Mouse (Mus musculus) forebrain, embryonic 16.5 days (tissue): Measurements from ENCODE around the gene Gpn2. TPM values are rescaled to one million over a fixed set of nuclear protein-coding genes. Genes with fewer than 3 reads are reported as not detected.

Experiments
- ATAC-seq: fragments of 200-750 bp; cut with Nextera tagmentation; 2 replicates; pipeline ENCODE4 v1.8.0; 2017; ENCODE audit warnings: mild to moderate bottlenecking, moderate library complexity
- H3K27ac ChIP-seq: fragments of 300-500 bp; sonication (generic); 2 replicates; pipeline ENCODE4 v1.5.1; 2014; ENCODE audit warnings: low read length, control low read depth
- H3K27me3 ChIP-seq: fragments of 300-500 bp; sonication (generic); replicated peaks from 2 replicates; pipeline ENCODE4 v1.6.1; 2014; ENCODE audit warnings: low read length; ENCODE audit not compliant: control insufficient read depth, insufficient read depth
- H3K36me3 ChIP-seq: fragments of 300-500 bp; sonication (generic); 2 replicates; pipeline ENCODE4 v1.6.1; 2014; ENCODE audit not compliant: control insufficient read depth, insufficient read depth
- H3K4me1 ChIP-seq: fragments of 300-500 bp; sonication (generic); replicated peaks from 2 replicates; pipeline ENCODE4 v1.6.1; 2014; ENCODE audit warnings: low read length; ENCODE audit not compliant: control insufficient read depth, insufficient read depth
- H3K4me2 ChIP-seq: fragments of 300-500 bp; sonication (generic); 2 replicates; pipeline ENCODE4 v1.6.1; 2014; ENCODE audit warnings: mild to moderate bottlenecking, low read length, control low read depth
- H3K4me3 ChIP-seq: fragments of 300-500 bp; sonication (generic); replicated peaks from 2 replicates; pipeline ENCODE4 v1.5.1; 2014; ENCODE audit warnings: mild to moderate bottlenecking, low read length, control low read depth
- H3K9ac ChIP-seq: fragments of 300-500 bp; sonication (generic); replicated peaks from 2 replicates; pipeline ENCODE4 v1.6.1; 2014; ENCODE audit warnings: low read depth, low read length, control low read depth
- H3K9me3 ChIP-seq: fragments of 300-500 bp; sonication (generic); 2 replicates; pipeline ENCODE4 v1.6.1; 2016; ENCODE audit warnings: low read length; ENCODE audit not compliant: control insufficient read depth
- WGBS: fragments of 180-500 bp; shearing (Covaris S2); extraction: QIAGEN DNeasy Blood & Tissue Kit; methylation state at CpG from one replicate; pipeline ENCODE4 v1.1.7; 2014; 5-methylcytosine and 5-hydroxymethylcytosine counted together
- polyA plus RNA-seq: library from polyadenylated mRNA; unstranded; fragments of >200 nt; fragmentation: Nextera tagmentation; extraction: Ambion mirVana; gene quantifications from 2 replicates; pipeline ENCODE4 v1.2.1, GENCODE M21; 2015

Gpn2 gene
- polyA plus RNA-seq, 1 experiment from 2014 or later = 22.9 TPM

- H3K4me1 ChIP-seq = peaks cover 10% of the 10 kb centered on the region
- H3K4me2 ChIP-seq = no peak overlapping the region
- no peak for ATAC-seq
- H3K36me3 ChIP-seq = peaks cover 9% of the 10 kb centered on the region
- WGBS = 91% methylated on average over 14 of the region's 14 CpGs
- no peak overlapping the region for H3K4me3 ChIP-seq
- H3K27me3 ChIP-seq = no peaks in the 10 kb centered on the region
- no peak overlapping the region for H3K9ac ChIP-seq
- no peak overlapping the region for H3K27ac ChIP-seq
- no peaks in the 10 kb centered on the region for H3K9me3 ChIP-seq
Observed at GRCm38 (mm10) chr4:133627039-133627438, 42.9 kb downstream of the Gpn2 start.

GRCm38 (mm10) chr4:133628517-133628916 is 44.4 kb downstream of the Gpn2 start:
- 92% methylated on average over 2 of the region's 2 CpGs for whole genome bisulfite sequencing
- Histone ChIP-seq H3K4me2 (no peak overlapping the region), H3K9ac (no peak overlapping the region), H3K9me3 (no peaks in the 10 kb centered on the region), H3K27ac (no peak overlapping the region), H3K36me3 (peaks cover 9% of the 10 kb centered on the region), H3K4me3 (no peak overlapping the region), H3K27me3 (no peaks in the 10 kb centered on the region), H3K4me1 (peaks cover 17% of the 10 kb centered on the region)
- ATAC-seq = no peak

GRCm38 (mm10) chr4:133629191-133629590 is 45.0 kb downstream of the Gpn2 start:
- no peak for ATAC-seq
- peaks cover 17% of the 10 kb centered on the region for H3K4me1 ChIP-seq
- no peaks in the 10 kb centered on the region for H3K9me3 ChIP-seq
- peaks cover 9% of the 10 kb centered on the region for H3K36me3 ChIP-seq
- H3K27me3 ChIP-seq = no peaks in the 10 kb centered on the region
- no peak overlapping the region for H3K4me2 ChIP-seq
- H3K27ac ChIP-seq = no peak overlapping the region
- WGBS = 91% methylated on average over 7 of the region's 7 CpGs
- H3K9ac ChIP-seq = no peak overlapping the region
- H3K4me3 ChIP-seq = no peak overlapping the region

- no peaks in the 10 kb centered on the region for H3K27me3 ChIP-seq
- no peaks in the 10 kb centered on the region for H3K9me3 ChIP-seq
- H3K4me3 ChIP-seq = no peak overlapping the region
- no peak overlapping the region for H3K4me2 ChIP-seq
- no peak overlapping the region for H3K9ac ChIP-seq
- WGBS = 91% methylated on average over 8 of the region's 8 CpGs
- ATAC-seq = no peak
- peaks cover 17% of the 10 kb centered on the region for H3K4me1 ChIP-seq
- peaks cover 7% of the 10 kb centered on the region; the same call in 1 of the 2 replicates for H3K36me3 ChIP-seq
- no peak overlapping the region for H3K27ac ChIP-seq
Observed at GRCm38 (mm10) chr4:133630326-133630920, 46.3 kb downstream of the Gpn2 start.

GRCm38 (mm10) chr4:133631071-133631768 is 47.1 kb downstream of the Gpn2 start:
- 81% methylated on average over 14 of the region's 14 CpGs for WGBS
- H3K4me2 ChIP-seq = no peak overlapping the region; the same call in 1 of the 2 replicates
- H3K9me3 ChIP-seq = no peaks in the 10 kb centered on the region
- no peak overlapping the region for H3K4me3 ChIP-seq
- H3K9ac ChIP-seq = 0 out of 2 replicates have a peak overlapping the region, but pooled peaks have one; percentile 10
- H3K27me3 ChIP-seq = no peaks in the 10 kb centered on the region
- H3K36me3 ChIP-seq = peaks cover 4% of the 10 kb centered on the region; the same call in 1 of the 2 replicates
- no peak overlapping the region for H3K27ac ChIP-seq
- no peak for ATAC-seq
- H3K4me1 ChIP-seq = peaks cover 17% of the 10 kb centered on the region

GRCm38 (mm10) chr4:133631769-133632411 is 47.7 kb downstream of the Gpn2 start:
- no peak overlapping the region for H3K27ac ChIP-seq
- no peaks in the 10 kb centered on the region for H3K9me3 ChIP-seq
- H3K4me2 ChIP-seq = peak overlapping the region; percentile 93
- H3K4me3 ChIP-seq = peak overlapping the region; percentile 77
- H3K36me3 ChIP-seq = 0 out of 2 replicates have a peak, but pooled peaks cover 2% of the 10 kb centered on the region
- H3K9ac ChIP-seq = peak overlapping the region; percentile 94
- ATAC-seq = no peak
- H3K27me3 ChIP-seq = no peaks in the 10 kb centered on the region
- H3K4me1 ChIP-seq = peaks cover 17% of the 10 kb centered on the region
- 35% methylated on average over 9 of the region's 9 CpGs for WGBS

GRCm38 (mm10) chr4:133632483-133633327 is 48.5 kb downstream of the Gpn2 start:
- no peaks in the 10 kb centered on the region for H3K9me3 ChIP-seq
- no peaks in the 10 kb centered on the region for H3K36me3 ChIP-seq
- H3K4me1 ChIP-seq = peaks cover 17% of the 10 kb centered on the region
- peak; percentile 80 for ATAC-seq
- H3K9ac ChIP-seq = peak overlapping the region; percentile 94
- H3K27me3 ChIP-seq = no peaks in the 10 kb centered on the region
- WGBS = under 1% methylated on average over 52 of the region's 69 CpGs
- peak overlapping the region; percentile 84 for H3K27ac ChIP-seq
- H3K4me3 ChIP-seq = peak overlapping the region; percentile 77
- H3K4me2 ChIP-seq = peak overlapping the region; percentile 93

GRCm38 (mm10) chr4:133633332-133634042 is 49.3 kb downstream of the Gpn2 start:
- ATAC-seq = peak; percentile 97
- WGBS = 9% methylated on average over 40 of the region's 47 CpGs
- Histone ChIP-seq H3K27ac (peak overlapping the region; percentile 84), H3K9ac (peak overlapping the region; percentile 94), H3K27me3 (no peaks in the 10 kb centered on the region), H3K36me3 (no peaks in the 10 kb centered on the region), H3K9me3 (no peaks in the 10 kb centered on the region), H3K4me2 (peak overlapping the region; percentile 93; the same call in 1 of the 2 replicates), H3K4me1 (peaks cover 17% of the 10 kb centered on the region), H3K4me3 (peak overlapping the region; percentile 77)
